Mouse (Mus musculus): ENCODE results near the gene Kcnk3.

DNA sequence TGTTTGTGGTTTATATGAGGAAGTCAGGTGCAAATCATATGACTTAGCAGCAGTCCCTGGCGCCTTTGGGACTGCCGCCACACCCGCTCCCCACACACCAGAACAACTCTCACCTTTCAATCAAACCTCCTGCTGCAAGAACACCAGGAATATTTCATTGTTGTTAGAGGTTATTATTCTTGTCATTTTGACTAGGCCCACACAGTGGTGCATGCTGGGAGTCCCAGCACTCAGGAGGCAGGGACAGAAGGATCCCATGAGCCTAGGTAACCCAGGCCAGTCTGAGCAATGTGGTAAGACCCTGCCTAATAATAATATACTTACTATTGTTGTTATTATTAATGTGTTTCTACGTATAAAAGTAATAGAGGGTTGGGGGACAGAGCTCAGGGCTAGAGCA lies 24.6 kb downstream of the Kcnk3 start:
- TF ChIP-seq POLR2A (IDR thresholded peaks at IDR 0.05; ENCODE audit: borderline replicate concordance, insufficient read depth, low read length): no peak
- TF ChIP-seq CTCF (IDR thresholded peaks at IDR 0.05; ENCODE audit: borderline replicate concordance, insufficient read depth, low read depth, low read length): no peak
